Mouse (Mus musculus): ENCODE results near the gene Atp6v0d1. TPM values are rescaled to one million over a fixed set of nuclear protein-coding genes. Genes with fewer than 3 reads are reported as not detected.
"Not testable (repeated sequence)": the region's sequence is repeated elsewhere in the genome, so short reads cannot be mapped to it uniquely, and the experiment has no call there.

The Atp6v0d1 gene
- polyA plus RNA-seq, 1 experiment, result 65.1 TPM

- H3K4me1 ChIP-seq (ENCODE audit: control insufficient read depth, insufficient read depth, insufficient read length, low read length), result peaks cover 7% of the 10 kb centered on the region; the same call in 1 of the 2 replicates
- peak overlapping the region; percentile 86 for H3K27ac ChIP-seq (replicated peaks; ENCODE audit: low read depth, low read length)
- peak overlapping the region; percentile 49 for H3K4me3 ChIP-seq (ENCODE audit: insufficient read depth, low read depth, low read length)
These were observed 30.7 kb upstream of the Atp6v0d1 start for GRCm38 (mm10) chr8:105596362-105597034.

GRCm38 (mm10) chr8:105594451-105595242 is 28.8 kb upstream of the Atp6v0d1 start:
- Histone ChIP-seq H3K4me3 (ENCODE audit: insufficient read depth, low read depth, low read length) (peak overlapping the region; percentile 67), H3K4me1 (ENCODE audit: control insufficient read depth, insufficient read depth, insufficient read length, low read length) (peaks cover 7% of the 10 kb centered on the region; the same call in 1 of the 2 replicates), H3K27ac (replicated peaks; ENCODE audit: low read depth, low read length) (peak overlapping the region; percentile 69)

DNA sequence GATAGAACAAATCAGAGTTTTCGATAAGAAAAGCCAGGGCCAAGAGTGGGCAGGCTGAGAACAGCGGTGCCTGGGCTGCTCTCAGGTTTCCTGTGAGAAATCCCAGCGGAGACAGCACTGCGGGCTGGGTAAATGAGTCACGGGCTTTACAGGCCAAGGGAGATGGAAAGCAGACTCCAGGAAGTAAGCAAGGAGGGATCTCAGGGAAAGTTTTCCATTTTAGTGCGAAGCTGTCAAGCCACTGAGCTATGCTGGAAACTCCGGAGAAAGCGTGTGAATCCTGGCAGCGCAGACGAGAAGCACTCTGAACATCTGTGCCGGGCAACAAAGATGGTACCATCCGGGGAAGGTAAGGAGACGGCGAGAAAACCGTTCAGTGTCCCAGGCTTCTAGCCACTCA is 28.0 kb upstream of the Atp6v0d1 start:
- Histone ChIP-seq H3K27ac (replicated peaks; ENCODE audit: low read depth, low read length) (peak overlapping the region; percentile 89), H3K4me3 (ENCODE audit: insufficient read depth, low read depth, low read length) (peak overlapping the region; percentile 67), H3K4me1 (ENCODE audit: control insufficient read depth, insufficient read depth, insufficient read length, low read length) (peaks cover 7% of the 10 kb centered on the region; the same call in 1 of the 2 replicates)

DNA sequence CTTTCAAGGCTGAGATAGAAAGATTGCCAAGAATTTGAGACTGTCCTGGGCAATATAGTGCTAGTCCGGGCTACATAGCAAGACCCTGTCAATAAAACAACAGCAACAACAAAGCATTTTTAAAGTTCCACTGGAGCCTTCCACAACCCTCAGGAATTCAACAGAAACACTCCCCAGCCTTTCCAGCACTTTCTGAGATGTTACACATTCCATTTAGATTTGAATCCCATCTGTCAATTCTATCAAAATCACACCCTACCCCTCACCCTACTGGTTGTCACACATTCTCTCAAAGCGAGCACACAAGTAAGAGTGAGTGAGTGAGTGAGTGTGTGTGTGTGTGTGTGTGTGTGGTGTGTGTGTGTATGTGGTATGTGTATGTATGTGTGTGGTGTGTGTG is 26.6 kb upstream of the Atp6v0d1 start:
- Histone ChIP-seq H3K4me1 (ENCODE audit: control insufficient read depth, insufficient read depth, insufficient read length, low read length) (peaks cover 7% of the 10 kb centered on the region; the same call in 1 of the 2 replicates), H3K4me3 (ENCODE audit: insufficient read depth, low read depth, low read length) (no peak overlapping the region), H3K27ac (replicated peaks; ENCODE audit: low read depth, low read length) (no peak overlapping the region)

DNA sequence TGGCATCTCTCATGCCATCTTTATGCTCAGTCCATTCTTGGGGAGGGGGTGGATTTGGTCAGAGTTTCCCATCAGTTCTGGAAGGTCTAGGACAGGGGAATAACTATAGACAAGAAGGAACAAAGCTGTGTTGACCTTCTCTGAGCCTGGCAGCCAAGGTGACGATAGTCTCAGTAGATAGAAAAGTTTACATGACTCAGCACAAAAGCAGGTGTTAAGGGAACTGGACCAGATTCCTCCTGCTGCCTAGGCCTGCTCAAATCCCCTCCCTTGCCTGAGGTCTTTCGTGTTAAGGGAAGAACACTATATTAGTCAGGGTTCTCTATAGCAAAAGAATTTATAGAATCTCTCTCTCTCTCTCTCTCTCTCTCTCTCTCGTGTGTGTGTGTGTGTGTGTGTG is 13.9 kb upstream of the Atp6v0d1 start:
- Histone ChIP-seq H3K27ac (replicated peaks; ENCODE audit: low read depth, low read length) (no peak overlapping the region), H3K4me1 (ENCODE audit: control insufficient read depth, insufficient read depth, insufficient read length, low read length) (no peaks in the 10 kb centered on the region)

DNA sequence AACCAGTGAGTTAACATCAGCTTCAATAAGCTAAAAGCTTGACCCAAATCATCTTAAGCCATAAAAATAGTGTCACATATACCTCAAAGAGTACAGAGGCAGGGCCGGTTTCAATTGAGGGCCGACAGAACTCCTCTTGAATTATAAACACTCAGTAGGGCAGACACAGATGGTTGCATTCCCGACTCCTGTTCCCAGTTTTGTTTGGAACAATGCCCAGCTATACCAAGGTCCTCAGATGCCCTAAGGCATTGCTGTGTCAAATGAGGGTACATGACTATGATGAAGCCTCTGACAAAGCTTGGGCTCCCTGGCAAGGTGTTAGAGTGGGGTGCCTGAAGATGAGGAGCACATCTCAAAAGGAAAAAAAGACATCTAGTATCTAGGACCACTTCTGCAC is 9.7 kb upstream of the Atp6v0d1 start:
- Histone ChIP-seq H3K4me1 (ENCODE audit: control insufficient read depth, insufficient read depth, insufficient read length, low read length) (no peaks in the 10 kb centered on the region), H3K4me3 (ENCODE audit: insufficient read depth, low read depth, low read length) (no peak overlapping the region), H3K27ac (replicated peaks; ENCODE audit: low read depth, low read length) (no peak overlapping the region)

More for the DNA sequence above, 13.9 kb upstream of the Atp6v0d1 start:
- H3K4me3 ChIP-seq (ENCODE audit: insufficient read depth, low read depth, low read length), result no peak overlapping the region

GRCm38 (mm10) chr8:105574741-105575140 is 8.9 kb upstream of the Atp6v0d1 start:
- no peaks in the 10 kb centered on the region for H3K4me1 ChIP-seq (ENCODE audit: control insufficient read depth, insufficient read depth, insufficient read length, low read length)
- no peak overlapping the region for H3K4me3 ChIP-seq (ENCODE audit: insufficient read depth, low read depth, low read length)
- H3K27ac ChIP-seq (replicated peaks; ENCODE audit: low read depth, low read length), result no peak overlapping the region

DNA sequence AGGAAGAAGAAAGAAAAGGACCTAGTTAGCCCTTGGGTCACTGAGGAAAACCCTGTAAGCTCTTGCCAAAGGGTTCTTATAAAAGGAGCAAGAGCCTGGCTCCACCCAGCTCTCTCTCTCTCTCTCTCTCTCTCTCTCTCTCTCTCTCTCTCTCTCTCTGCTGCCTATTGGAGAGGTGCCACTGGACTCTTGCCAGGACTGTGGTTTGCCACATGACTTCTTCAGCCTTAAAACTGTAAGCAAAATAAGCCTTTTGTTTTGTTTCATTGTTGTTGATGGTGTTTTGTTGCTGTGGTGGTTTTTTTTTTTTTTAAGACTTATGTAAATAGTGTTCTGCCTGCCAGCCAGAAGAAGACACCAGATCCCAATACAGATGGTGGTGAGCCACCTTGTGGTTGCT is 7.6 kb upstream of the Atp6v0d1 start:
- H3K4me1 ChIP-seq (ENCODE audit: control insufficient read depth, insufficient read depth, insufficient read length, low read length), result no peaks in the 10 kb centered on the region
- H3K4me3 ChIP-seq (ENCODE audit: insufficient read depth, low read depth, low read length), result no peak overlapping the region
- no peak overlapping the region for H3K27ac ChIP-seq (replicated peaks; ENCODE audit: low read depth, low read length)

DNA sequence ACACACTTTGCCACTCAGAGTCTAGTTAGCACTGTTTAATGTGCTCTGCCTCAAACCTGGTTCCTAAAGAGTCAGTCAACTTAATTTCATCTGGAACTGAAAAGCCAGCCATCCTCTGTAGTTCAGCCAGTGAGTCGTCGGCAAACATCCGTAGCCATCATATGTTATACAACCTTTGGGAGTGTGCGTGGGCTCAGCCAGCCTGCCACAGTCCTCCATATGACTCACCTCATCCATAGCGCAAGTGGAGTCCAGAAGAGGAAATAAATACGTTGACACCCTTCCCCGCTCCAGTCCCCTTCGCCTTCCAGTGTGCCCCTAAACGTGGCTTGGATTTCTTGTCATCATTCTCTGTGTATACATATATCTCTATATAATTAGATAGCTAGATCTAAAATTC is 6.0 kb upstream of the Atp6v0d1 start:
- Histone ChIP-seq H3K27ac (replicated peaks; ENCODE audit: low read depth, low read length) (no peak overlapping the region), H3K4me1 (ENCODE audit: control insufficient read depth, insufficient read depth, insufficient read length, low read length) (peaks cover 3% of the 10 kb centered on the region; the same call in 1 of the 2 replicates), H3K4me3 (ENCODE audit: insufficient read depth, low read depth, low read length) (no peak overlapping the region)

GRCm38 (mm10) chr8:105566703-105567595 is 1.1 kb upstream of the Atp6v0d1 start:
- H3K27ac ChIP-seq (replicated peaks; ENCODE audit: low read depth, low read length), result peak overlapping the region; percentile 69

DNA sequence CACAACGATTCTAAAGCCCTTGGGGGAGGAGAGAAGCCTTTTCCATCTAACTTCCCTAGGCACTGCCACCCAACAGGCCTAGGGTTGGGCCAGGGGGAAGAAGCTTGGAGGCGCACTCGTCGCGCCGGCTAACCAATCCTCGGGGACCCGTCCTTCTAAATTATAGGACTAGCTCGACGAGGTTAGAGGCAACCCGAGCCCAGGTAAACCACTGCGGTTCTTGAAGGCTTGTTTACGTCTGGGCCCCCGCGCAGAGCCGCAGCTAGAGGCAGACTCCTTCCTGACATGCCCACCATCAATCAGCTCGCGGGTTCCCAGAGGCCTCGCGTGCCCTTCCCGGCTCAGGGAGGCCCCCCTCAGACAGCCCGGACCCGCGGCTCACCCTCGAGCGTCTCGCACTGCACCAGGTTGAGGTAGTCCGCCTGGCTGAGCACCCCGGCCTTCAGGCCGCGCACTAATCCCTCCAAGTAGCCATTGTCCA is 406 bp downstream of the Atp6v0d1 start:
- Histone ChIP-seq H3K4me1 (ENCODE audit: control insufficient read depth, insufficient read depth, insufficient read length, low read length) (peaks cover 5% of the 10 kb centered on the region), H3K27ac (replicated peaks; ENCODE audit: low read depth, low read length) (peak overlapping the region; percentile 66), H3K4me3 (ENCODE audit: insufficient read depth, low read depth, low read length) (peak overlapping the region; percentile 77)

More at GRCm38 (mm10) chr8:105566703-105567595, 1.1 kb upstream of the Atp6v0d1 start:
- peak overlapping the region; percentile 65 for H3K4me3 ChIP-seq (ENCODE audit: insufficient read depth, low read depth, low read length)
- H3K4me1 ChIP-seq (ENCODE audit: control insufficient read depth, insufficient read depth, insufficient read length, low read length), result peaks cover 5% of the 10 kb centered on the region

GRCm38 (mm10) chr8:105564573-105565229 is 1.1 kb downstream of the Atp6v0d1 start:
- H3K27ac ChIP-seq (replicated peaks; ENCODE audit: low read depth, low read length), result peak overlapping the region; percentile 66
- H3K4me1 ChIP-seq (ENCODE audit: control insufficient read depth, insufficient read depth, insufficient read length, low read length), result not testable (repeated sequence)
- peak overlapping the region; percentile 77 for H3K4me3 ChIP-seq (ENCODE audit: insufficient read depth, low read depth, low read length)

DNA sequence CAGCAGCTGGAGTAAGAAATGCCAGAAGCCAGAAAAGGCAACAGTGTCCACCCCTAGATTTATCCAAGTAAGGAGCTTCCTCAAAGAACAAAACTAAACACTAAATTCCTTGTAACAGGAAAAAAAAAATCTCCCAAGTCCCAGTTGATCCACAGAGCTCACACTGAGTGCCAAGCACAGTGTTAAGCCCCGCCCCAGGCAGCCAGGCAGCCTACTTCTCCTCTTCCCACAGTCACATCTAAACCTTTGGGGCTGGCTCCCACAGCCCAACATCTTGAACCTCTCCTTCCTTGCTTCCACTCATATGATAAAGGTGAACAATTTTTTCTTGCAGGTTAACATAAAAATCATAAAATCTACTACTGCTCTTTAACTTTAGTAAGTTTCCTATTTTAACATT is 2.0 kb downstream of the Atp6v0d1 start:
- Histone ChIP-seq H3K4me3 (ENCODE audit: insufficient read depth, low read depth, low read length) (no peak overlapping the region), H3K4me1 (ENCODE audit: control insufficient read depth, insufficient read depth, insufficient read length, low read length) (peaks cover 5% of the 10 kb centered on the region), H3K27ac (replicated peaks; ENCODE audit: low read depth, low read length) (no peak overlapping the region)

DNA sequence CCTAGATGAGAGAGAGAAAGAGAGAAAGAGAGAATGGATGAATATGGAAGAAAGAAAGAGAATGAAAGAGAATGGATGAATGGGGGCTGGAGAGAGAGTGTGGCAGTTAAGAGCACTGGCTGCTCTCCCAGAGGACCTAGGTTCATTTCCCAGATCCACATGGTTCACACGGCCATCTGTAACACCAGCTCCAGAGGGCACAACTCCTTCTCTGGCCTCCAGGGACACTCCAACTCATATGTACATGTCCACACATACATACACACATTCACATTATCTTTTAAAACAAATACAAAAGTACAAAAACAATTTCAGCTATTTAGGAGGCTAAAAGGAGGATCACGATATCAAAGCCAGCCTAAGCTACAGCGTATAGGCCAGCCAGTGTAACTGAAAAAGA is 3.0 kb downstream of the Atp6v0d1 start:
- no peak overlapping the region for H3K4me3 ChIP-seq (ENCODE audit: insufficient read depth, low read depth, low read length)
- H3K4me1 ChIP-seq (ENCODE audit: control insufficient read depth, insufficient read depth, insufficient read length, low read length), result peaks cover 5% of the 10 kb centered on the region
- H3K27ac ChIP-seq (replicated peaks; ENCODE audit: low read depth, low read length), result no peak overlapping the region

All from brown adipose tissue, adult 24 weeks (tissue).